Mouse (Mus musculus): ENCODE data around the gene Srgap1. TPM values are rescaled to one million over a fixed set of nuclear protein-coding genes. Genes with fewer than 3 reads are reported as not detected.

The Srgap1 gene
- under 1 TPM; 0.07 to 0.18 TPM for total RNA-seq (2023)

GRCm38 (mm10) chr10:122046904-122047726 lies at the start of gene Srgap1:
Gene Srgap1 (minus strand): TSS chr10:122047315.

GRCm38 (mm10) chr10:121739548-121740505 lies 307.3 kb downstream of the Srgap1 start, which contains the start of gene BC048403:
Gene BC048403 (plus strand): TSS chr10:121739937.

Other genes with a start within 250 kb of the Srgap1 start
- gene Rxylt1, start 50.1 kb upstream of the Srgap1 start, total RNA-seq (2023): 10 to 100 TPM; 12.0 to 12.6 TPM